Mouse (Mus musculus): ENCODE measurements around the gene Clstn2.

Clstn2 gene

GRCm38 (mm10) chr9:97672224-97672623, 360.8 kb downstream of the Clstn2 start:
- WGBS, result 37% methylated on average over 1 of the region's 1 CpGs

- WGBS, result 82% methylated on average over 8 of the region's 8 CpGs
These were observed 362.3 kb downstream of the Clstn2 start for GRCm38 (mm10) chr9:97670666-97671065.

DNA sequence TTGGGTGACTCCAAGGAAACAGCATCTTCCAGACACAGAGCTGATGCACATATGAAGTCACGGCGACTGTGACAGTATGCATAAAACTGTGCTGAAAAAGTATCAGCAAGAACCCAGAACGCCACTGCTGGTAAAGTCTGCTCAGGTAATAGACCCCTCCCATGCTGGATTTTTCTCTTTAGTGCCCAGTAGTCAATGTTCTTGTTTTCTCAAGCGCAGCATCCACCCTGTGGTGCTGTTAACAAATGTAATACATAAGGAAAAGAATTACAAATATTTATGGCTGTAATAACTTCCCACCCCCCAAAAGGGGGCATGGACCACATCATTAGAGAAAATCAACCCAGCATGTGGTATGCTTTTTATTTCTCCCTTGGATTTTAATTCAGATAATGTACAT, 372.0 kb downstream of the Clstn2 start:
- 85% methylated on average over 4 of the region's 4 CpGs for WGBS

GRCm38 (mm10) chr9:97658736-97659135, 374.2 kb downstream of the Clstn2 start:
- WGBS, result 85% methylated on average over 3 of the region's 3 CpGs

- WGBS, result 51% methylated on average over 3 of the region's 3 CpGs
These were observed 384.6 kb downstream of the Clstn2 start for GRCm38 (mm10) chr9:97648409-97648808.

- 60% methylated on average over 3 of the region's 3 CpGs for WGBS
These were observed 387.2 kb downstream of the Clstn2 start for GRCm38 (mm10) chr9:97645746-97646145.

DNA sequence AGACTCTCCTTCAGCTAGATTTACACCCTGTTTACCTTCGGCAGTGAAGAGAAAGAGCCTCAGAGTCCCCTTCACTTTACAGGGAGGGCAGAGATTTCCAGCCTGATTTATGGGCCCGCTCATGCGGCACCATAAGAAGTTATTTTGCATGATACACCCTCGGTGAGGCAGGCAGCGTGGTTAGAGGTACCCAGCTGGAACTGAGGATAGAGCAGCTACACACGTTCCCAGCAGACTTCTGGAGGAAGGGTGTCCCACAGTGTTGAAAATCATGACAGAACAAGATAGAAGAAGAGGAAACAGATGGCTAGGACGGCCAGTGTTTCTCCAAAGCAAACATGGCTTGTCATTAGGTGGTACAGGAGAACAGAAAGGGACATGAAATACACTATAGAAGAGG, 390.6 kb downstream of the Clstn2 start:
- 61% methylated on average over 7 of the region's 7 CpGs for WGBS

DNA sequence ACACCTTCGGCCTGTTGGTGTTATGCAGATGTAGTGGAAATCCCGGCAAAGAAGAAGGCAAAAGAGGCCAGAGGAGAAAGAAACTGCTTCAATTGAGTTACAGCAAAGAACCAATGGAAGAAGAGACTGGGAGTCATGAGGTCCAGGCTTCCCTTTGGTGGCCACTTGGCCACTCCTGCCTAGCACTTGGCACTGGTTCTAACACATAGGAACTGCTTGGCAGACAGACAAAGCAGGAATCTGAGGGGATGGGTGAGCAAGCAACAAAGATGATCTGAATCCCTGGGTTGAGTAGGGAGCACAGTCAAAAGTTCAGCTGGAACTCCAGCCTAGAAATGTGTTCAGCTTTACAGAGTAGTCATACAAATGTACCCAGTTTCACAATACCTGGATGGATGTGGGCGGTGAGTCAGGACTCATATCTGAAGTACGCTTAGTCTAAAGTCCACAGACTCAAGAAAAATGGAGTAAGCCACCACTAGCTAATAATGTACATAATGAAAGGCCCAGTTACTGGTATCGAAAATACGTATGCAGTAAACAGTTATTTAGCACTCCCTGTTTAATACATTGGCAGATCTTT, 392.9 kb downstream of the Clstn2 start:
- 87% methylated on average over 6 of the region's 6 CpGs for WGBS

- 61% methylated on average over 9 of the region's 9 CpGs for WGBS
These were observed 394.2 kb downstream of the Clstn2 start for GRCm38 (mm10) chr9:97638683-97639354.

- WGBS, result 82% methylated on average over 4 of the region's 4 CpGs
These were observed 397.6 kb downstream of the Clstn2 start for GRCm38 (mm10) chr9:97635351-97635750.

DNA sequence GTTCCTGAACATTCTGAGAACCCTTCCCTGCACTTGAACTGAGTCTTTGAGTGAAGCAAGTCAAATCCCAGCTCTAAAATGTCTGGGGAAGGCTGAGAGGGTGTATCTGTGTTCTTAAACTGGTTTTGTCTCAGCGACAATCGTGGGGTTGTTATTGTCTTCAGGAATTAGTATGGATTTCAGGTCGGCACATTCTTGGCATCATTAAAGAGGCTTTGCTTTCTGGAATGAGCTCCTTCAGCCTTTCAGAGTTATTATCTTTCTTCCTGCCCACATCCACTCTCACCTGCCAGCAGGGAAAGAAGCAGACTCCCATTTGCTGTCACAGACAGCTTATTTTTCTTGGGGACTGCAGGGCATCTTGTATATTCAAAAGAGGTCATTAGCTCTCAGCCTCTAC, 398.1 kb downstream of the Clstn2 start:
- whole genome bisulfite sequencing, result 61% methylated on average over 3 of the region's 3 CpGs

- WGBS, result 70% methylated on average over 3 of the region's 3 CpGs
These were observed 403.8 kb downstream of the Clstn2 start for GRCm38 (mm10) chr9:97629180-97629579.

DNA sequence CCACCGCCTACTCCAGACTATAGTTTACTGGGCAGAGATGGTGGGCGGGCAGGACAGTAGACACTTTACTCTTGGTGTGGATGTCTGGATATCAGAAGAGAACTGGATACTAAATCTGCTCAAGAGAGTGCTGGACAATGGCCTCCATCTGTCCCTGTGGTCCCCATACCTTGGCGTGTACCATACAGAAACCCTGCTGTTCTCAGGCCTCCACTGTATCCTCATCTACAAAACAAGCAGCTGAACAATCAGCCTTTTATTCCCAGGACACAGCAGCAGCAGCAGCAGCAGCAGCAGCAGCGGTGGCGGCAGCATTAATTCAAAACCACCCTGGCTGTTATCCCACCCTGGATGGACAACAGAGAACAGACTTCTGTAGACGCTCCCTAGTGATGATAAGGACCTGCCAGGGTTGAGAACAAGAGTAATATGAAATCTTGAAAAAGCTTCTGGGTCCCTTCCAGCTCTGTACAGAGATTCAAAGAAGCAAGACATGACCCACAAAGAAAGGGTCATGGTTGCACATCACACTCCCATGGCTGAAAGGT, 404.5 kb downstream of the Clstn2 start:
- WGBS, result 72% methylated on average over 6 of the region's 6 CpGs

GRCm38 (mm10) chr9:97627916-97628315, 405.1 kb downstream of the Clstn2 start:
- 62% methylated on average over 3 of the region's 3 CpGs for WGBS

GRCm38 (mm10) chr9:97610566-97610965, 422.4 kb downstream of the Clstn2 start:
- WGBS, result 50% methylated on average over 7 of the region's 7 CpGs

- 34% methylated on average over 8 of the region's 8 CpGs for WGBS
These were observed 429.3 kb downstream of the Clstn2 start for GRCm38 (mm10) chr9:97603729-97604128.

GRCm38 (mm10) chr9:97602476-97602875, 430.5 kb downstream of the Clstn2 start:
- 64% methylated on average over 5 of the region's 5 CpGs for WGBS

GRCm38 (mm10) chr9:97599006-97599405, 434.0 kb downstream of the Clstn2 start:
- 57% methylated on average over 3 of the region's 3 CpGs for WGBS

- 86% methylated on average over 4 of the region's 4 CpGs for WGBS
These were observed 442.3 kb downstream of the Clstn2 start for GRCm38 (mm10) chr9:97590712-97591111.

- 49% methylated on average over 7 of the region's 7 CpGs for WGBS
These were observed 462.1 kb downstream of the Clstn2 start for GRCm38 (mm10) chr9:97570881-97571280.

GRCm38 (mm10) chr9:97563121-97563520, 469.9 kb downstream of the Clstn2 start:
- 50% methylated on average over 6 of the region's 6 CpGs for WGBS

GRCm38 (mm10) chr9:97544359-97544758, 488.6 kb downstream of the Clstn2 start:
- 87% methylated on average over 4 of the region's 4 CpGs for WGBS

GRCm38 (mm10) chr9:97541419-97541818, 491.6 kb downstream of the Clstn2 start:
- 58% methylated on average over 6 of the region's 6 CpGs for WGBS

Data from cerebral cortex, adult 2 months (tissue).